Mouse (Mus musculus) ovary, postnatal 36 days (tissue): Measurements from ENCODE around the gene Slfn2.
A peak's percentile ranks its signal among the peaks of the same experiment; 100 is the strongest.

ENCODE experiments used
- DNase-seq: peaks from one replicate; pipeline ENCODE4 v3.0.0; 2022; ENCODE audit warnings: low spot score, mixed read lengths

Gene Slfn2

DNA sequence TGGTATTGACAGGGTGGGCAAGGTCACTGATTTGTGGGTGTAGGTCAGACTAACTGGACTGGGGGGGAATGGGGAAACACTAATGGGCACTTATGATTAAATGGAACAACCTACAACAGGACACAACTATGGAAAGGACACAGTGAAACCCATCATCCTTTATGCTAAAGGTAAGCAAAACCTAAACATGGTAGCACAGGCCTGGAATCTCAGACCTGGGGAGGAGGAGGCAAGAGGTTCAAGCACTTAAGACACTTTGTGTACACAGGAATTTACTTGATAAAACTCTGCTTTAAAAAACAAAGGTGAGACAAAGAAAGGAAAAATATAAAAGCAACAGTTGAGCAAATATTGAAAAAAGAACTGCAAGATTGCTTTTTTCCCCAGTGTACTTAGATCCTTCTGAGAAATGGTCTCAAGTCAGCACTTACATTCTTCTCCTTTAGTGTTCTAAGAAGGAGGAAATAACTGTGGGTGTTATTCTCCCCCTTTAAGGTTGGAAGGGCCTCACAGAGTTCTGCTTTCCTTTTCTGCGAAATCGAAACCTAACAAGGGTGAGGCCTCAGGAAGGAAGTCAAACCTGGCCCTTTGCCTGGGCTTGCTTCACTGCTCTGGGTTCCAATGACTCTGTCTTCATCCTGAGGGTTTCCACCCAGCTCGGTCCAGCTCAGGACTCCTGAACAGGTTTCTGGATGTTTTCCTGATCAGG, 13.0 kb downstream of the Slfn2 start:
- DNase-seq, result peak; percentile 52

DNA sequence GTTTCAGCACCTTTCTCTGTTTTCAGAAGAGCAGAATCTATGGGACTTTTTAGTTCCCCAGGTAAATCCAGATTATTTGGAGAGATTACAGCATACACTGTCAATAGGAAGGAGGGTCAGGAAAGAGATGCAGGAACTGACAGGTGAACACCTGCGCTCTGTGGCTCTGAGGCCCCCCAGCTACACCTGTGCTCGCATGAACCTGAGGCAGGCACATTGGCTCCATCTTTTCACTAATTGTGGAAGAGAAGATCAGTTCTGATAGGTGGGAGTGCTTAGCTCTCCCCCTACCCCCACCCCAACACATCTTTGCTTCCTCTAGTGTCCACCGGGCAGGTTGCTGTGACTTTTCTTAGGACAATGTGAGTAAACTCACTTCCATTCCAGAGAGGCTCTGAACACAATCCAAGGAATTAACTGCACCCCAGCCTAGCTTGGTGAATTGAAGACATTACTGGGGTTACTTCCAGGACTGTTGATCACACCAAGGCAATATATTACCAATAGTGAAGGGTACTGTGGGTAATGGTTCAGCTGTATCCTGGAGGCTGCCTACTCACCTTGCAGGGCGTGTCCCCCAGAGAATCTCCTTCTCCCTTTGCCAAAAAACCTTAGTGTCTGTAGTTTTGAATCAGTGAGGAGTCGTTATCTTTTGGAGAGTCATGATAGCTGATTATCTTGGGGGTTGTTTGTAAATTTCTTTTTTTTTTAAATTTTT, 13.7 kb downstream of the Slfn2 start:
- DNase-seq, result no peak

DNA sequence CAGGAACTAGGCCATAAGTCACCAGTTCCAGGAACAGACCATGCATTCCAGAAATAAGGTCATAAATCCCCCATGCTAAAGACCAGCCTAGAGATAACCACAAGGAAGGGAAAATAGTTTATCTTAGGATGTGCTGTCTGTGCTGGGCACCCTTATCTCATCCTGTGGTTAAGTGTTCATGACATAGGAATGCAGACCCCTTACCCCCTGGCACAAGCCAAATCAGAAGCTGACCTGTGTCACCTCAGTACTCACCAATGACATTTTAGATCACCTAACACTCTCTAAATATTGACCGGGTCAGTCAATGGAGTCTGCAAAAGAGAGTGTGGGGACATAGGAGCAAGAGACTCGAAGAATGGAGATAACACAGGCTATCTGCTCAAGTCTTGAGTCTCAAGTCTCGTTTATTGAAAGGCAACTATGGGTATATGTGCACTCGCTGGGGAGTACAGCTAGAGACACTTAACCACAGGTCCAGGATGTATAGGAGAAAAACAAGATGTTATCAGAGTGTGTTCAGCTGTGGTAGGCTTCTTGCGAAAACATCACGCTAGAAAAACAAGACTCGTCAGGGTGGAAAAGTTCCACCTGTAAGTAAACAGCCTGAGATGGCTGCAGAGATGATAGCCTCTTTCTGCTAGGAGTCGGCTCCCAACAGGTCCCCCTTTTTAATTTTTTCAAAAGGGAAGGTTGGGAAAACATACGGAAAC, 14.7 kb downstream of the Slfn2 start:
- no peak for DNase-seq

DNA sequence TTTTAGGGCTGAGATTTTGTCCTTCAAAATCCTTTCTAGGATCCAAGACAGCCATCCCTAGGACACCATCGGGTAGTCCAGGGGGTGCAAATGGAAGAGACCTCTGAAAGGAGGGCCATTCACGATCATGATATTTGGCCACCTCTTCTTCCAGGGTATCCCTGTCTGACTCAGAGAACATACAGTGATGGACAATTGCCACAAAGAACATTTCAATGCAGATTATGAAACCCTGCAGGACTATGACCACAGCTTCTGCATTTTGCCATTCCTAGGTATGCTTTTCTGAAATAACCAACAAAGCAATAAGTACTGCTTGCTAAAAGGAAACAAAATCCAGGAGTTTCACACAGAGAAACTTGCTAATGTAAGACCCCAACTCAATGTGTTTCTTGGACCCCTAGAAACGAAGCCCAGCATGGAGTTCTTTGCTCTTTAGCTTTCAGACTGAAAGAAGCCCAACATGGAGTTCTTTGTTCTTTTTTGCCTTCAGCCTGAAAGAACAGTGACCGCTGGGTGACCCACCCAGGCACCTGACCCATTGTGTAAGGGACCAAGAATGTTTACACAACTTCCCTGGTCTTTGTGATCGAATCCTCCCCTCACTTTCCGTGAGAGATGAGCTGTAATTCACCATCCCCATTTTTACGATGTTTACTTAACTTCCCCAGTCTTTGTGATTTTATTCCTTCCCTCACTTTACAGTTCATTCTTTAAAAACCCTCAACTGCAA, 18.0 kb downstream of the Slfn2 start:
- DNase-seq, result no peak

DNA sequence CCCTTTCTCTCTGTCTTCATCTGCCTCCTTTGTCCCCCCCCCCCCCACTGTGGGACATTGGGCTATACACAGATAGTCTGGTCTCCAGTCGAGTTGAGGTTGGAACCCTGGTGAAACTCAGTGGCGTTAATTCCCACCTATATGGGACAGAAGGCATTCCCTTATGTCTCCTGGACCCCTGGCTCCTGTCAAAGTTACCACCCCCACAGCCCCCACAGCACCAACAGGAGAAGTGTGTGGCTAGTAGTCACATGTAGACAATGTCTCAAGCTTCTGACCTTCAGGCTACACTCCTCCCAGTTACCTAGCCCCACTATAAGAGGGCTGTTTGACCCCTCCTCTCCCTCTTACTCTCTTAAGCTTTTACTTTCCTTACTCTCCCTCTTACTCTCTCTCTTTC, 19.2 kb downstream of the Slfn2 start:
- no peak for DNase-seq

DNA sequence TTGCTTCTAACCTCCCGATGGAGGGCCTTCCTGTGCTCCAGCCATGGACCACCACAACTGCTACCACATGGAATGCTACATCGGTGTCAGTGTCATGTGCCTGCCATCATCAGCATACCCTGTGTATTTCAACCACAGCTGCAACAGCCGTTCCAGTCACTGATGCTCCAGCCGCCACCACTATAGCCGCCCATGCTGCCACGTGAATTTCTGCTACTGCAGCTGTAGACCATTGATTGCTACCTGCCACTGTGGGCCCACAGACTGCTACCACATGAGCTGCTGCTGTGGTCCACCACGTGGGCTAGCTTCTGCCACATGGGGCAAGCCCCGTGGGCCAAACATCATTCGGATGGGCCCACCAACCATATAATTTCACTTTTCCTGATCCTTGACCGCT, 19.8 kb downstream of the Slfn2 start:
- DNase-seq, result no peak

DNA sequence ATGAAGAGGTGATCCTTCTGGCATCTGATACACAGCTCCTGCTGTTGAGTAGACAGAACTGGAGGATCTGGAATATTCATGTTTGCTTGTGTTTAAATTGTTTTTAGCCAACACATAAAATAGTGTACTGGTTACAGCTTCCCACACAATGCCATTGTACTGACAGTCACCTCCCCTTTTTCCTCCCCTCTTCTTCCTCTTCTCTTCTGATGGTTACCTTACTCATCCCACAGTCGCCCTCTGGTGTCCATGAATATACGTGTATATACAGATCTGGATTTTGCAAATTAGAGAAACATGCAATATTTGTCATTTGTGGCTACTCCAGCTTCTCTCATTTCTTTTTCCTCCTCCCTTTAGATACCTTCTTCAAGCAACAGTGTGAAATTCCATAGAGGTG, 50.2 kb downstream of the Slfn2 start:
- no peak for DNase-seq

DNA sequence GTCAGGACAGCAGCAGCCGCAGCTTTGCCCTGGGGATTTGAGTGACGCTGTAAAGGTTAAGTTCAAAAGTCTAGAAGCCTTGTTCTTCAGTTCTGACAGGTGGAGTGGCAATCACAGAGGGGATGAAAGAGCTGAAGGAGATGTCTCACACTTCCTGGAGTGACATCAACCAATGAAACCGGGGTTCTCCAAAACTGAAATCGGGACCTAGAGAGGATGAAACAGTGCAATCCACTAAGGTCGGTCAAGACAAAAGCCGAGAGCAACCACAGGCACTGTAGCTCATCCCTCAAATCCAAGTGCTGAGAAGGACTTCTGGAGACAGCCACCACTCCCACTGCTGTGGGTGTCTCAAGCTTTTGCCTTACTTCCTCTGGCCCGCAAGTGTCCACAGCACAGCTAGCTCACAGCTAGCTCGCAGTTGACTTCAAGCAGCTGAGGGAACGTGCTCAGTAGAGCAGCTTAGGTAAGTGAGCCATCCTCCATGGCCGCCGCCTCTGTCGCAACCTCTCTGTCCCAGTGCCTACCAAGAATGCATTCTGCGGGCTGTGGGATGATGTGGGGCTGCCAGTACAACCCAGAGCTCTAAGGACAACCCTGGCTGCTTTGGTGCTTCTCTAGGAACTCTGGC, 51.8 kb downstream of the Slfn2 start, which contains the start of gene Slfn1:
TSS of gene Slfn1 (plus strand) at position 253 of the 631 bp plus-strand sequence.
- no peak for DNase-seq

DNA sequence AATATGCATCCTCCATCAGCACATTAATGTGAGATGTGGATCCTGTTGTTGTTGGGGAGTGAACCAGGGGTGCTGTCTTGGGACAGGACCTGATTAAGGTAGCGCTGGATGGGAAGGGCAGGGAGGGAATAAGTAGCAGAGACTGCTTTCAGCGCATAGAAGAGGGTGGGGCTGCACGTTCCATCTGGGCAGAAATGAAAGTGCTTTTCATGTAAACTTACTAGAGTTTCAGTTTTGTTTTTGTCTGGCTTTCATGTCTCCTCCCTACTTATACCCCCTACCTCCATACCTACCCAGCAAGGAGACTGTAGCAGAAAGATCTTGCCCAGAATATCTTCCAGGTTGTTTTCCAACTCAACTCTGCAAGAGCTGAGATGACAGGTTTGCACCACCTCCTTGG, 53.1 kb downstream of the Slfn2 start:
- DNase-seq, result no peak
